Mouse (Mus musculus): ENCODE data around the gene 1700022I11Rik.
"Not testable (repeated sequence)": the region's sequence is repeated elsewhere in the genome, so short reads cannot be mapped to it uniquely, and the experiment has no call there.

Gene 1700022I11Rik

GRCm38 (mm10) chr4:42951206-42952195, 17.9 kb upstream of the 1700022I11Rik start:
- no peak for DNase-seq (ENCODE audit: extremely low spot score, low read depth, low spot score)

- no peak for DNase-seq (ENCODE audit: extremely low spot score, low read depth, low spot score)
Observed at GRCm38 (mm10) chr4:42952563-42952962, 16.8 kb upstream of the 1700022I11Rik start.

GRCm38 (mm10) chr4:42953435-42954094, 15.8 kb upstream of the 1700022I11Rik start:
- DNase-seq (ENCODE audit: extremely low spot score, low read depth, low spot score): no peak

GRCm38 (mm10) chr4:42954297-42954696, 15.1 kb upstream of the 1700022I11Rik start:
- no peak for DNase-seq (ENCODE audit: extremely low spot score, low read depth, low spot score)

GRCm38 (mm10) chr4:42955200-42955599, 14.2 kb upstream of the 1700022I11Rik start:
- DNase-seq (ENCODE audit: extremely low spot score, low read depth, low spot score): no peak

- no peak for DNase-seq (ENCODE audit: extremely low spot score, low read depth, low spot score)
Observed at GRCm38 (mm10) chr4:42956581-42956980, 12.8 kb upstream of the 1700022I11Rik start.

- DNase-seq (ENCODE audit: extremely low spot score, low read depth, low spot score): no peak
Observed at GRCm38 (mm10) chr4:42957306-42957705, 12.1 kb upstream of the 1700022I11Rik start.

- no peak for DNase-seq (ENCODE audit: extremely low spot score, low read depth, low spot score)
Observed at GRCm38 (mm10) chr4:42957979-42958378, 11.4 kb upstream of the 1700022I11Rik start.

GRCm38 (mm10) chr4:42958942-42959341, 10.5 kb upstream of the 1700022I11Rik start:
- DNase-seq (ENCODE audit: extremely low spot score, low read depth, low spot score): no peak

GRCm38 (mm10) chr4:42959382-42959781, 10.0 kb upstream of the 1700022I11Rik start:
- DNase-seq (ENCODE audit: extremely low spot score, low read depth, low spot score): no peak

GRCm38 (mm10) chr4:42961592-42961991, 7.8 kb upstream of the 1700022I11Rik start:
- DNase-seq (ENCODE audit: extremely low spot score, low read depth, low spot score): no peak

GRCm38 (mm10) chr4:42963480-42963879, 5.9 kb upstream of the 1700022I11Rik start:
- no peak for DNase-seq (ENCODE audit: extremely low spot score, low read depth, low spot score)

- DNase-seq (ENCODE audit: extremely low spot score, low read depth, low spot score): no peak
Observed at GRCm38 (mm10) chr4:42965039-42965719, 4.2 kb upstream of the 1700022I11Rik start.

GRCm38 (mm10) chr4:42972952-42973351, 3.5 kb downstream of the 1700022I11Rik start:
- no peak for DNase-seq (ENCODE audit: extremely low spot score, low read depth, low spot score)

GRCm38 (mm10) chr4:42973868-42974267, 4.5 kb downstream of the 1700022I11Rik start:
- no peak for DNase-seq (ENCODE audit: extremely low spot score, low read depth, low spot score)

- no peak for DNase-seq (ENCODE audit: extremely low spot score, low read depth, low spot score)
Observed at GRCm38 (mm10) chr4:42978062-42978461, 8.7 kb downstream of the 1700022I11Rik start.

GRCm38 (mm10) chr4:42980467-42980866, 11.1 kb downstream of the 1700022I11Rik start:
- DNase-seq (ENCODE audit: extremely low spot score, low read depth, low spot score): not testable (repeated sequence)

- DNase-seq (ENCODE audit: extremely low spot score, low read depth, low spot score): no peak
Observed at GRCm38 (mm10) chr4:42988296-42988695, 18.9 kb downstream of the 1700022I11Rik start.

GRCm38 (mm10) chr4:42998022-42998421, 28.6 kb downstream of the 1700022I11Rik start:
- no peak for DNase-seq (ENCODE audit: extremely low spot score, low read depth, low spot score)

- DNase-seq (ENCODE audit: extremely low spot score, low read depth, low spot score): no peak
Observed at GRCm38 (mm10) chr4:42999451-43000140, 30.2 kb downstream of the 1700022I11Rik start.
